Mouse (Mus musculus) adrenal gland, adult (tissue): ENCODE results near the gene Adam22.

Experiments
- DNase-seq, 2 experiments: peaks; one replicate each; pipeline ENCODE4 v3.0.0; 2022 to 2023; ENCODE audit warnings: low spot score in 1 of 2; ENCODE audit not compliant: inconsistent age in 2 of 2

Adam22 gene

DNA sequence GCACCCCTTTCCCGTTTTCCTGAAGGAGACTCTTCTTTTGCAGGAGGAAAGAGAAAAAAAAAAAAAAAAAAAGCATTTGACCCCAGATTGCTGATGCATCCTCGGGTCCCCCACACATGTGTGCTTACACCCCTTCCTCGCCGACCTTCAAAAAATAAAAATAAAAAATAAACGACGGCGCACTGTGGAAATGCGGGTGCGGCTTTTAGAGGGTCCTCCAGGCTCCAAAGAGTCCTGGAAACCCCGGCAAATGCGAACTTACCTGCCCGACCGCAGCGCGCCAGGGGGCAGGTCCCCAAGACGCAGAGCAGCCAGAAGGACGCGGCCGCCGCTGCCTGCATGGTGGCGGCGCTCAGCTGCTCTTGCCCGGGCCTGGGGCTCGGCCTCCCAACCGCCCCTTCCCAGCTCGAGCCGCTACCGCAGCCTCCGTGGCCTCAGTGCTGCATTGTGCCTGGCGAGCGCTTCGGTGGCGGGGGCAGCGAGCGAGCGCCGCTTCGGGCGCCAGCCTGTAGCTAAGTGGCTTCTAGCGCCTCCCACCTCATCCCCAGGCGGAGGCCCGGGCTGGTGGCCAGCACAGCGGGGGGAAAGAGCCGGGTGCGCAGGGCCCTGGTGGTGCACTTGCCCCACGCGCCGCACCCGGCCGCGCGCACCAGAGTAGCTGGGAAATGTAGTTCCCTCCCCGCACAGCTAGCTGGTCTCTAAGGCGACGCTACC lies at the start of gene Adam22:
Adam22 (minus strand) TSS at position 547 of the 714 bp plus-strand sequence.
- DNase-seq, result peak; percentile 75 to 85

DNA sequence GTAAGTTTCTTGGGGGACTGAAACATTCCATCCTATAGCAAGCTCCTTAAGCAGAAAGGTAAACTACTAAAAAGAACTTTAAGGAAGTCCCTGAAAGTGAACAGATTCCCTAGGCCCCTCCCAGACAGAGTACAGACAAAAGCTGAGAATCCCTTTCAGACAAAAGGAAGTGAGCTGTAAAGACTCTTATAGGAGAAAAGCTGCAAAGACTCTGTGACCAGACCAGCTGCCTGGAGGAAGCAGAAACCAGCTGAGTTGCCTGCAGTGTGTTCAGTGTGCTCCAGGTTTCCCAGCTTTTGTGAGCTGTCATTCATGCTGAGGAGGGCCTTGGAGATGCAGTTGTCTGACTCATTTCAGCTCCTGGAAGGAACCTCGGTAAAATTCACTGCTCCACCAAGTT lies 49.5 kb upstream of the Adam22 start:
- no peak for DNase-seq

DNA sequence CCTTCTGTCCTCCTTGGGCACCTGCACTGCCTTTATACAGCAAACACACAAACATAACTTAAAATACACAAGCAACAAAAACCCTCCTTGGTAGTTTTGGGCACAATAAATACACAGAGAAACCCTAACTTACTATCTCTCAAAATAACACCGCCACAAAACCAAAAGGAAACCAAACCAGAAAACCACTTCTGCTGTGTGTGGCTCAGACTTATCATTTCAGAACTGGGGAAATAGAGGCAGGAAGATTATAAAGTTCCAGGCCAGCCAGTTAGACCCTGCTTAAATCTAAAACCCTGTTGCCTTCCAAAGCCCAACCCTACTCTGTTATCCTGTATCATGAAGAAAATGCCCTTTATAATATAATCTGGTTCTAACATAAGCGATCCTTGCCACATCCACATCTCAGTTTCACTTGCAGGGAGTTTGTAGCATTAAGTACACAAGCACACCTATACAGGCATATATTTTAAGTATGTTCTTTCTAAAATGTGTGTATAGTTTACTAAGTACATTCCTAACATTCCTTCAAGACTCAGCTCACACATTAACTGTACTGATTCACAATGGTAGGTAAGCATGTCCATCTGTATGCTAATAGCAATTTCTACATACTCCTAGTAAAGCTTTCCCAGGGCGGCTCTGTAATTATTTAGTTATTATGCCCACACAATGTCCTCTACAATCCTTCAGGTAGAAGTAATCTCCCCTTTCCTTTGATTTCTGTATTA lies 48.9 kb upstream of the Adam22 start:
- DNase-seq, result no peak

DNA sequence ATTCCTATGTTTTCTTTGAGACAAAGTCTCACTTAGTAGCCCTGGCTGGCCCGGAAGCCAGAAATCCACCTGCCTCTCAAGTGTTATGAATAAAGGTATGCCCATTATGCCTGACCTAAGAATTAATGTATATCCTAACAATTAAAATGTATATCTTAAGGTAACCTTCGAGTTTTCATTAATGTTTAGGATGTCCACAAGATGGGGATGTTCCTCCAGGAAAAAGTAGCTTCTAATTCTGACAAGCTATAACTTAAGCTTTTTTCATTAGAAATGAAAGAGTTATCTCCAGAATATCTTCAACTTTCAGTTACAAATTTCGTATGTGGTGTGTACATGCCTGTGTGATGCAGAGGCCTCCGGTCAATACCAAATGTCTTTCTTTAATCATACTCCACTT lies 40.8 kb upstream of the Adam22 start:
- DNase-seq, result peak in 1 of 2 experiments; percentile 21

DNA sequence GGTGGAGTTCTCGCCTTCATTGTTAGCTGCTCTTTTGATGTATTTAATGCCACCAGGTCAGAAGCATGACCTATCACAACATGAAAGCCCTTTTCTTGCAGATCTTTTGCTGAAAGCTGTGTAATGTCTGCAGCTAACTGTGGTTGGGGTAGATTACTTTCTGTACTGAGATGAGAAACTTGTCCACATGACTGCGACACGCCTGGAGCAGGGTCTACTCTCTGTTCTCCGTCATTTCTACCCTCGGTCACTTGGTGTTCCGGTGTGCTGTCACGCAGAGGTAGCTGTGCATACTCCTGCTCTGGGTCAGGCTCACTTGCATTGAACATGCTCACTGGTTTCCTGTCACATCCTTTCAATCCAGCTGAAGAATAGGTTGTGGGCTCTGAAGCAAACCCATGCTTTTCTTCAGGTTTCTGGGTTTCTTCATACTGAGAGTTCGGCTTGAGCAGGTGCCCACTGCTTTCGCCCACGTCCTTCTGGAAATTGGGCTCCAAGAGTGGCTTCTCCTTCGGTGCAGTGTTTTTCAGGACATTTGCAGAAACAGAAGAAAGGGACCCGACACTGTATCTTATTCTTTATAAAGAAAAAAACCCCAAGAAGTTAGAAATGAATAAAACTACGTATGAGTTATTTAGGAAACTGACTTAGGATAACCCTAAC lies 29.8 kb upstream of the Adam22 start:
- no peak for DNase-seq

DNA sequence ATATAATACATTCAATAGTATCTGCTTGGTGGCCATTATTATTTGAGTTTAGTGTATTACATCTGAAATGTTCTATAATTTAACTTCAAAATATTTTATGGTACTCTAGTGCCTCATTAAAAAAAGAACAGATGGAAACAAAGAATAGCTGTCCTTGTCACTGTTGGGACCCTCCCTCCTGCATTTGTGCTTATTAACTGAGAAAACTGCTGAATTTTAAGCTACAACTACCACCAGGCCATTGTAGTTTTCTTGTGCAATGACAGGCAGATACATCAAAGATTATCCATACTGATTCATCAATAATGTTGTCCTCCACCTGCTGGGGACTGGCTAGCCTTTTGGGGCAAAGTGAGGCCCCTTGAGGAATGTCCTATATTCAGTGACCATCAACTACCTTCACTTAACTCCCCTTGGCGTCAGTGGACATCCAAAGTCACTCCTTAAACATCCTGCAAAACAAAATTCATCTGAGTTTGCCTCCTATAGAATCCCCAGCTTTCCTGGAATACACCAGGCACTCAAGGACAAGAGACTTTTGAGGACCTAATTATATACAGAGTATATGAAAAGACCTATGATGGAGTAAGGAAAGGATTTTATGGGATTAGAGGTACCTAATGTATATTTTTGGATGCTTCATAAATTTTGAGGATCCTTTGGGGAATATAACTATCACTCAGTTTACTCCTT lies 26.1 kb upstream of the Adam22 start:
- DNase-seq, result peak in 1 of 2 experiments; percentile 10

DNA sequence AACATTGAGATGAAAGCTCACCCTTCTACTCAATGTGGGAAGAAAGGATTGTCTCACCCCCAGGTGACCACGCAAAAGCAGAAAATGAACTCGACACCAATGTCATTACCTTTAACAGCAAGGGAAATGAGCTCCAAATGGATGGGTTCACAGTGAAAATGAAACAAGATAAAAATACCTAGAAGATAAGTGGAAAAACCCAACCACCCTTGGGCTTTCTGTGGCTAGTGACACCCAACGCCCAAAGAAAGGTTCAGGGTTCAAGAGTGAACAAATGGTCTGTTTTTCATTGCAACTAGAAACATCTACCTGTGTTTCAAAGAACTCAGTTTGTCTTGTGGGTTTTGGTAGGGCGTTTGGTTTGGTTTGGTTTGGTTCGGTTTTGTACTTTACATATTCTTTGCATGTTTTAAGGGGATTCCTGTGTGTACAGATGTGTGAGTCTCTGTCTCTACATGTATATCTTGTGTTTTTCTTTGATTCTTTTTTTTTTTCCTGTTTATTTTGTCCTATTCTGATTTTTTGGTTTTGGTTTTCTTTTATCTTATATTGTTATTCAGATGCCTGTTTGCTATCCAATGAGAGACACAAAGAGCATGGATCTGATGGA lies 6.4 kb upstream of the Adam22 start:
- peak in 1 of 2 experiments; percentile 9 for DNase-seq

DNA sequence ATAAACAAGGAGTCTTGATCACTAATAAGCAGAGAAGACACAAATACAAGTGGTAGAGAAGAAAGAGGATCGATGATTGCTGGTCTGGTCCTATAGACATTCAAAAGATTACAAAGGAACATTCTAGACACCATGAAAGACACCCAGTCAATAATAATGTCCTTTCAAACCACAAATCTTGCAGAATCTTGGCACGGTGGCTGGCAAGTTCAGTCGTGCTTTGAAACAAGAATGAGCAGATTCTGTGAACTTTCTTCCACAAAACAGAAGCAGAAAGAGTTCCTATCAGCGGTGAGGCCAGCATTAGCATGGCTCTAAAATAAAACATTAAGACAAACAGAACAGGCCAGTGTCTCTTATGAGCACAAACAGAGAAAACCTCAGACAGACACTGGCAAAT lies 5.5 kb upstream of the Adam22 start:
- peak in 1 of 2 experiments; percentile 2 for DNase-seq

DNA sequence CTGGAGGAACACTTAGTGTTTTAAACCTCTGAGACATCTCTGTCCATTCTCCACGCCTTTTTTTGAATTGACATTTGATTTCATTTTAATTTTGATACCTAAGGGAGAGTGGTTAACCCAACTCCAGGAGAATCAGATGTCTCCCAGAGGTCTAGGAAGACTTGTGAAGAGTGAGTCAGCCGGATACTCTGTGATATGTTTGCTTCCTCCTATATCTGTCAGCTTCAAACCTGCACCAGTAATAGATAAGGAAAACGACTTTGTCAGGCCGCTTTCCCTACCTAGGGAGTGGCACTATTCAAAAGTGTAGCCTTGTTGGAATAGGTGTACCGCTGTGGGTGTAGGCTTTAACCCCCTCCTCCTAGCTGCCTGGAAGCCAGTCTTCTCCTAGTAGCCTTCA lies 821 bp upstream of the Adam22 start:
- peak in 1 of 2 experiments; percentile 11 for DNase-seq

DNA sequence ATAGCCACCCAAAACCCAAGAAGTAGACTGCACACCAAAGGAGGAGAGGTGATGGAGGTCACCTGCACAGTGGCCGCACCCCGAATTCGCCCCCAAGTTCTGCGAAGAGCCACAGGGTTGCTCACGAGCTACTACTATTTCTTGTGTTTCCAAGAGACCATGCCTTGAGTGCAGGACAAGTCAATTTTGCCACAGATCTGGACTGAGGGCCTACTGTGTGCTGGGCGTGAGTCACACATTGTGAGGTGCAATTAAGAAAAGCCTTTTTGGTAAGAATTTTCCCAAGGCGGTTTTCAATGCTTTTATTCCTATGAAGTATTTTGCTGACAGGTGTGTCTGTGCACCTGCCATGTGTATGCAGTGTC lies 350 bp upstream of the Adam22 start:
- DNase-seq, result no peak

DNA sequence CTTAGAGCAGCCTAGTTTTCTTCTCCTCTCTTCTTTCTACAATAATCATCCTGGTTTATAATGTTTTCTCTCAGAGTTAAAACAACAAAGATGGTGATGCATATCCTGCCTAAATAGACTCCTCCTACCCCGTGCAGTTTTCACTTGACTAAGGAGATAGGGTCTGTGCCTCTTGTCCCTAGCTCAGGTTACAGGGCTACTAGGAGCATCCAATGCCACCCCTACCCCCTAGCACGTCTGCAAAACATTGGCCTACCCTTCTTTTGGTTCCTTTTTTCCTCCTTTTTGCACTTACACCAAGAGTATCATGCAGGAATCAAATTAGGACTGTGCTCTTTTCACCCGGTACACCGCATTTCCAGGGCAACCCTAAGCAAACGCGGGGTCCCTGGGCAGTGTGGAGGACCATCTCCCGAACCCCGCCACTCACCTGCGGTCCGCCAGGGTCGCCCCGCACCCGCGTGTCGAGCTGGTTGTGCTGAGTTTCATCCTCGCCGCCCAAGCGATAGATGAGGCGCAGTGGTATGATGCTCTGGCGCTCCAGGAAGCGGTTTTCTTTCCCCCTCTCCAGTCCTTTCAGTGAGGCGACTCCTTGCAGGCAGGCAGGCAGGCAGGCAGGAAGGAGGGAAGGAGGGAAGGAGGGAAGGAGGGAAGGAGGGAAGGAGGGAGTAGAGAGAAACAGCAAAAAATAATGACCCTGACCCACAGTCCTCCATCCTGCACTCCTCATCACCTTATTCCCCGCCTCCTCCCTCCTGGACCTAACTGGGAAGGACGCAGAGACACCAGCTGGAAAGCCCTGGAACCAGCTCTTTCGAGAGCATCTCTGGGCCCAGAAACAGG lies 968 bp downstream of the Adam22 start:
- peak in 1 of 2 experiments; percentile 31 for DNase-seq

DNA sequence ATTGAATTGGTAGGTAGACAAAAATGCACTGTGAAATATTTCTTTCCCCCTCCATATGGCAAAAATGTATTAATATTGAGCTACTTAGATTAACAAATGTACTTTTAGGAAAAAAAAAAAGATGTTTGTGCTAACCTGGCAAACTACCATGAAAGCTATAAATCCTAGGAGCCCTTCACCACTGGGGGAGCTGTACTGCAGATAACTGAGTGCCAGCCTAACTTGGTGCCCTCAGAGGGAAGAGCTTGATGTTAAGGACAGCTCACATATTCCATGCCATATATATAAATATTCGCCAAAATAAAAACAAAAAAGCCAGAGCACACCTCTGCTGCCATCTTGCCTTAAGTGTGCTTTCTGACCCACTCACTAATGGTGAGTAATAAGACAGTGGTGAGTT lies 5.6 kb downstream of the Adam22 start:
- DNase-seq, result peak in 1 of 2 experiments; percentile 24

DNA sequence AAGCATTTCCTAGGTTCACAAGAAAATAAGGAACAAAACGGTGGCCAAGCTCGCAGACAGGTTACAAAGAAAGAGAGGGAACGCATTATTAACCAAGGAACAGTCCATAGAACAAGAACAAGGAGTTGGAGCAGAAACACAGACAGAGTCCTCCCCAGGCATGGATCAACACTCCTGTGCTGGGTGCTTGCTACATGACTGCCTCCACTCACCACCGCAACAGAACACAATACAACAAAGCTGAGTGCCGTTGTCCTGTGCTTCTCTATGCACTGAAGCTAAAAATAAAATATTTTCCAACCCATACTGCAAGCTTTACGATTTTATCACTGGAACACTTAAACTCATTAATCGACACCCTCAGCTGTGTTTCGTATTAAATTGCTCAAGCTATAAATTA lies 10.3 kb downstream of the Adam22 start:
- no peak for DNase-seq

DNA sequence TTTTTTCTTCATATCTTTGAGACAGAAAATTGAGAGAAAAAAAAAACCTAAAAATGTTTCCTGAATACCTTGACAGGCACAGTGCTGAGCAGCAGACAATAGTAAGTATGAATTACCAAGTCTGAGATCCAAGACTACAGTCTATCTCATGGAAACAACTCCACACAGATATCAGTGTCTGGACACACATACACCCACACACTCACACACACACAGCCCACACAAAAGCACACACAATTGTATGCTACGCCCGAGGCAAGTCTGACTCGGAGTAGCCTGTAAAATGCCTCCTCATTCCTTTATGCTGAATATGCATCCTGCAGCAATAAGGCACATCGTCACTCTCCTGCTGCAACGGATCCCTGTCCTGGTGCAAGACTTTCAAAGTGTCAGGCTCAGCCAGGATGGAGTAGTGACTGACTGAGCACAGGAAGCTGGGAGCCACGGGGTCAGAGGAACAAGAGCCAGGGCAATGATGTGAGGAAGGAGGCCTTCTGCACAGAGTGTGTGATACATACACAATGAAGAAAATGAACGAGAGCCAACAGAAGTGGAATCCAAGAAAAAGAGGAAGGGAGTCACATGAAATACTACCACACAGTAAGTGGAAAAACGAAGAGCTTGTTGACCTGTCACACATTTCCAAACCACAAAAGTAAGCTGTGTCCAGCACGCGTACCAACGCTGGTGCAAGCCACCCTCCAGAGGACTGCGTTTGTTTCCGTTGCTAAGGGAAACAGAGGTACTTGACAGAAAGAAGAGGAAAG lies 10.9 kb downstream of the Adam22 start:
- DNase-seq, result peak; percentile 15 to 38

DNA sequence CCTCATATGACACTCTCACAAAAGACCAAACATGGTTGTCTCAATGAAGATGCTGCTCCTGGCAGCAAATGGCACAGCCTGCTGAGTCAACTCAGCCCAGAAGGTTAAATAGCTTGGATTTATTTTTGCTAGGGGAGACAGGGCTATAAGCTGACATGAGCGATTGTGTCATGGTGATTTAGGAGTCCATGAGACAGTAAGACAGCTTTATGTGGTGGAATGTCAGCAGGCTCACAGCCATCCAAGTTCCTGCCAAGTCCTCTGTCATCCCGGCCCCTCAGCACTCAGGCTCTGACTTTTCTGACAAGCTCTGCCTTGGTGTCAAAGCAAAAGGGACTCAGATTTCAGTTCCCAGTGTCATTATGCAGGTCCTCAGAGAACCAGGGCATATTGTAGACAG lies 11.6 kb downstream of the Adam22 start:
- peak; percentile 36 to 78 for DNase-seq

DNA sequence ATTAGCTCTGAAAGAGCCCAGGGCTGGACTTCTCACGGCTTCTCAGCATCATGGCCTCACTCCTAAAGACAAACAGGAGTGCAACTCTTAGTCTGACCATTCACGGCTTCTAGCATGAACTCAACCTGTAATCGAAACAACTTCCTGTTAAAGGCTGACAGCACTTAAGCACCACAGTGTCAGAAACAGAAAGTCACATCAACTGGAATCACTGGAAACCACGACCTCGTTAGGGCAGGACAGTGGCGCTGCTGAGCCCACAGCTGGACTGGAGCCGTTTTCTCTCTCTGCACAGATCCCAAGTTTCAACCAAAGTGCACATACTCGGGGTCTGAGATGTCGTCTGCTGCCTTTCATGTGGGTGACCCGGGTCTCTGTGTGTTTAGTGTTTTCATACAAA lies 18.4 kb downstream of the Adam22 start:
- DNase-seq, result no peak

DNA sequence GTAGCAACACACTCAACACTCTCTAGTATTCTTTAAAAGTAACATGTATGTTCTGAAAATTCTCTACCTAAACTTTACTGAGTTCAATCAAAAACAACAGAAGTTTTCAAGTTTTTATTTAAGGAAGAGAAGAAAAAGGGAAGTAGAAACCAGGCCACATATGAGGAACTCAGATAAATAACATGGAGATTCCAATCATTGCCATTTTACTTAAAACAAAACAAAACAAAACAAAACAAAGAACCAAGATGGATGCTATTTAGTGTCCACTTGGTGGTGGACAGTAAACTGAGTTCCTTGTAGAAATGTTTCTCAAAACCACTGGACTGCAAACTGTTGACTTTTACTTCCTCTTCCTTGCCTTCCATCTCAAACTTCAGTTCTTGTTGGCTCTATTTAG lies 21.6 kb downstream of the Adam22 start:
- no peak for DNase-seq

DNA sequence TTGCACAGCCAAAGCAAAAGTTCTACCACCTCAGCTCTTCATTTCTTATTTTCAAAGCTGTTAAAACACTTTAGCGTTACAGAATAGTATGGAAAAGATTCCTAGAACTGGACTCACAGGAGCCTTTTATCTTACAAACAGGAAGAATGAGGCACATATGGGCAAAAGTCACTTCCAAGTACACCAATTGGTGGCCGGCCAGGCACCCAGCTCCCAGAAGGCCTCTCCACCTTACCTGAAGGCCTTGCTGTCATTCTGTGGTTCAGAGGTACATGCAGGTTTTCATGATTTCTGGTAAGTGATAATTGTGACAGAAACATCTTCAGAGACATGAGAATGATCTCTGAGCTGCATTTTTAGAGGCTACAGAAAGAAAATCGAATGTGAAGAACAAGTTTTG lies 24.7 kb downstream of the Adam22 start:
- no peak for DNase-seq

DNA sequence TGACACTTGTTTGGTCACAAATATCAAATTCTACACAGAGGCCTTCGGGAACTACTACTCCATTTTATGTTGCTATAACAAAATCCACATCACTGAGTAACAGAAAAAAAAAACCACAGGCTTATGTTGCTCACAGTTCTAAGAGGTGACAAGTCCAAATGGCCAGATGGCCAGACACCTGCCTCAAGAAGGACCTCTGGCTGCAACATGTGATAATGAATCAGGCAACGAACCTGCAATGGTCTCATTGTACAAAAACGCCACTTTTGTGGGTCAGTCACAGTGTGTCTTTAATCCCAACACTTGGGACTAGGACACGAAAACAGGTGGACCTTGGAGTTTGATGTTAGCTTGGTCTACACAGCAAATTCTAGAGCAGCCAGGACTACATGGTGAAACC lies 26.3 kb downstream of the Adam22 start:
- DNase-seq, result no peak
